Mouse (Mus musculus) limb, embryonic 14.5 days (tissue): Measurements from ENCODE around the gene Masp2. TPM values are rescaled to one million over a fixed set of nuclear protein-coding genes. Genes with fewer than 3 reads are reported as not detected.

Source experiments
- ATAC-seq: fragments of 200-750 bp; cut with Nextera tagmentation; 2 replicates; pipeline ENCODE4 v1.8.0; 2017; ENCODE audit warnings: low read depth, moderate number of reproducible peaks, moderate TSS enrichment; ENCODE audit not compliant: low FRiP score
- DNase-seq: peaks from one replicate; pipeline ENCODE4 v3.0.0-alpha.2; 2015; ENCODE audit warnings: low spot score
- H3K27ac ChIP-seq: fragments of 300-500 bp; sonication (generic); replicated peaks from 2 replicates; pipeline ENCODE4 v1.5.1; 2014; ENCODE audit warnings: low read depth, mild to moderate bottlenecking, low read length, moderate library complexity, mixed read lengths
- H3K27me3 ChIP-seq: fragments of 300-500 bp; sonication (generic); 2 replicates; pipeline ENCODE4 v1.6.1; 2014; ENCODE audit warnings: low read length, mixed read lengths; ENCODE audit not compliant: control insufficient read depth, insufficient read depth
- H3K36me3 ChIP-seq: fragments of 300-500 bp; sonication (generic); 2 replicates; pipeline ENCODE4 v1.6.1; 2014; ENCODE audit warnings: mild to moderate bottlenecking, low read length, moderate library complexity, mixed read lengths; ENCODE audit not compliant: control insufficient read depth, insufficient read depth
- H3K4me1 ChIP-seq: fragments of 300-500 bp; sonication (generic); 2 replicates; pipeline ENCODE4 v1.6.1; 2014; ENCODE audit warnings: antibody characterized with exemption, low read length, mixed read lengths; ENCODE audit not compliant: control insufficient read depth, insufficient read depth
- H3K4me2 ChIP-seq: fragments of 300-500 bp; sonication (generic); replicated peaks from 2 replicates; pipeline ENCODE4 v1.6.1; 2014; ENCODE audit warnings: low read depth, mild to moderate bottlenecking, low read length, moderate library complexity; ENCODE audit not compliant: severe bottlenecking
- H3K4me3 ChIP-seq: fragments of 300-500 bp; sonication (generic); replicated peaks from 2 replicates; pipeline ENCODE4 v1.5.1; 2014; ENCODE audit warnings: low read length
- H3K9ac ChIP-seq: fragments of 300-500 bp; sonication (generic); 2 replicates; pipeline ENCODE4 v1.6.1; 2014; ENCODE audit warnings: mild to moderate bottlenecking, low read depth, low read length, moderate library complexity; ENCODE audit not compliant: severe bottlenecking
- H3K9me3 ChIP-seq: fragments of 300-500 bp; sonication (generic); 2 replicates; pipeline ENCODE4 v1.6.1; 2016; ENCODE audit warnings: low read length; ENCODE audit not compliant: control insufficient read depth
- POLR2A ChIP-seq: fragments of 200-500 bp; IDR thresholded peaks from 2 replicates; pipeline ENCODE4 v1.8.0; 2012; ENCODE audit warnings: inconsistent platforms, mild to moderate bottlenecking, moderate library complexity, borderline replicate concordance; ENCODE audit not compliant: insufficient read depth, insufficient read length; ENCODE audit errors: extremely low read depth
- WGBS: fragments of 180-500 bp; shearing (Covaris S2); extraction: QIAGEN DNeasy Blood & Tissue Kit; methylation state at CpG from one replicate; pipeline ENCODE4 v1.1.7; 2014; 5-methylcytosine and 5-hydroxymethylcytosine counted together
- polyA plus RNA-seq, 2 experiments: library from polyadenylated mRNA; depleted of rRNA in 1 of 2; stranded (reverse) in 1 of 2; unstranded in 1 of 2; fragments of >200 nt; fragmentation: Nextera tagmentation in 1 of 2; extraction: Ambion mirVana in 1 of 2; gene quantifications; 2 replicates each; pipeline versions ENCODE4 v1.2.1 to v1.2.3; 2012 to 2014

Gene Masp2
- polyA plus RNA-seq, 2 experiments, result 1.5 TPM; not detected in 1

GRCm38 (mm10) chr4:148600316-148600715 is 2.0 kb upstream of the Masp2 start:
- Histone ChIP-seq H3K9me3 (no peaks in the 10 kb centered on the region), H3K36me3 (peaks cover 36% of the 10 kb centered on the region), H3K9ac (no peak overlapping the region), H3K4me1 (no peaks in the 10 kb centered on the region), H3K27me3 (no peaks in the 10 kb centered on the region), H3K4me2 (no peak overlapping the region), H3K4me3 (no peak overlapping the region), H3K27ac (no peak overlapping the region)
- WGBS, result 91% methylated on average over 4 of the region's 4 CpGs
- no peak for TF ChIP-seq POLR2A
- ATAC-seq, result no peak
- no peak for DNase-seq

- no peak for DNase-seq
These were observed 483 bp upstream of the Masp2 start for GRCm38 (mm10) chr4:148601871-148602270.

DNA sequence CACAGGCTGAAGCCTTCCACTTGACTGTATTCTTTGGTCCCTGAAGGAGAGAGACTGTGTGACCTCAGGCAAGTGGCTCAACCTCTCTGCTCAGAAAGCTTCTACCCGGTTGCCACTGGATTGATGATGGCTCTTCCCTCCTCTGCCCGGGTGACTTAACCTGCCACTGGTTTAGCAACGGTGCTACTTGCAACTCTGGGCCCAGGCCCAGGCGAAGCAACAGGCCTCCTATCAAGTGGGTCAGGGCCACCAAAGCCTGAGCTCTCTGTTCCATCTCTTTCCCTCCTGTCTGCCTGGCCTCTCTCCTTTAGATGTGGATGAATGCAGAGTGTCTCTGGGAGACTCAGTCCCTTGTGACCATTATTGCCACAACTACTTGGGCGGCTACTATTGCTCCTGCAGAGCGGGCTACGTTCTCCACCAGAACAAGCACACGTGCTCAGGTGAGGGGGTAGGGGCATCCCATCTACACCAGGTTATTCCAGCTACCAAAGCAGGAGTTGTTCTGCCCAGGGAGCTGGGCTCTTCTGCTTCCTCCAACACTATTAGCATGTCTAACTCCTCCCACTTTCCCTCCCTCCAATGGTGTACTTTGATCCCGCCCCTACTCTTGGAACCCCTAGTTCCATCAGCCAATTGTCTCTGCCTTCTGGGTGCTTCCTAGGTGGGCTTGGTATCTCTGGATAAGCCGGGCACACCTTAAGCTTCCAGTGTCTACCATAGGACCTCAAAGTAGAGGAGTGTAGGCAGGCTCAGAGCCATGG is 1.2 kb downstream of the Masp2 start:
- WGBS, result 68% methylated on average over 10 of the region's 10 CpGs
- H3K27me3 ChIP-seq, result no peaks in the 10 kb centered on the region
- no peak for TF ChIP-seq POLR2A
- no peaks in the 10 kb centered on the region for H3K9me3 ChIP-seq
- H3K27ac ChIP-seq, result no peak overlapping the region
- H3K36me3 ChIP-seq, result peaks cover 9% of the 10 kb centered on the region
- DNase-seq (no peak), ATAC-seq (no peak)
- no peak overlapping the region for H3K4me3 ChIP-seq
- H3K9ac ChIP-seq, result no peak overlapping the region
- no peak overlapping the region for H3K4me2 ChIP-seq
- no peaks in the 10 kb centered on the region for H3K4me1 ChIP-seq

More at GRCm38 (mm10) chr4:148601871-148602270, 483 bp upstream of the Masp2 start:
- Histone ChIP-seq H3K36me3 (peaks cover 22% of the 10 kb centered on the region), H3K27ac (no peak overlapping the region), H3K27me3 (no peaks in the 10 kb centered on the region), H3K4me2 (no peak overlapping the region), H3K9me3 (no peaks in the 10 kb centered on the region), H3K4me1 (no peaks in the 10 kb centered on the region), H3K4me3 (no peak overlapping the region), H3K9ac (no peak overlapping the region)
- WGBS, result 84% methylated on average over 4 of the region's 4 CpGs
- no peak for ATAC-seq
- TF ChIP-seq POLR2A, result no peak

- DNase-seq, result no peak
- Histone ChIP-seq H3K27ac (no peak overlapping the region), H3K4me3 (no peak overlapping the region), H3K4me2 (no peak overlapping the region), H3K4me1 (no peaks in the 10 kb centered on the region), H3K36me3 (peaks cover 3% of the 10 kb centered on the region; the same call in 1 of the 2 replicates), H3K9me3 (no peaks in the 10 kb centered on the region), H3K27me3 (no peaks in the 10 kb centered on the region), H3K9ac (no peak overlapping the region)
- 70% methylated on average over 7 of the region's 7 CpGs for WGBS
- TF ChIP-seq POLR2A, result no peak
- ATAC-seq, result no peak
These were observed 1.8 kb downstream of the Masp2 start for GRCm38 (mm10) chr4:148604141-148604540.

- no peak overlapping the region for H3K4me2 ChIP-seq
- H3K4me3 ChIP-seq, result no peak overlapping the region
- no peaks in the 10 kb centered on the region for H3K27me3 ChIP-seq
- TF ChIP-seq POLR2A, result no peak
- H3K36me3 ChIP-seq, result no peaks in the 10 kb centered on the region; the same call in 1 of the 2 replicates
- DNase-seq (no peak), ATAC-seq (no peak)
- no peak overlapping the region for H3K9ac ChIP-seq
- H3K9me3 ChIP-seq, result no peaks in the 10 kb centered on the region
- 79% methylated on average over 3 of the region's 3 CpGs for WGBS
- H3K4me1 ChIP-seq, result no peaks in the 10 kb centered on the region
- no peak overlapping the region for H3K27ac ChIP-seq
These were observed 2.3 kb downstream of the Masp2 start for GRCm38 (mm10) chr4:148604541-148605165.
